Mouse (Mus musculus): Measurements from ENCODE around the gene Gm20683. TPM values are rescaled to one million over a fixed set of nuclear protein-coding genes. Genes with fewer than 3 reads are reported as not detected.
A peak's percentile ranks its signal among the peaks of the same experiment; 100 is the strongest.

The Gm20683 gene
- total and polyA plus RNA-seq, 3 experiments: 4.9 to 6.8 TPM; not detected in 1

DNA sequence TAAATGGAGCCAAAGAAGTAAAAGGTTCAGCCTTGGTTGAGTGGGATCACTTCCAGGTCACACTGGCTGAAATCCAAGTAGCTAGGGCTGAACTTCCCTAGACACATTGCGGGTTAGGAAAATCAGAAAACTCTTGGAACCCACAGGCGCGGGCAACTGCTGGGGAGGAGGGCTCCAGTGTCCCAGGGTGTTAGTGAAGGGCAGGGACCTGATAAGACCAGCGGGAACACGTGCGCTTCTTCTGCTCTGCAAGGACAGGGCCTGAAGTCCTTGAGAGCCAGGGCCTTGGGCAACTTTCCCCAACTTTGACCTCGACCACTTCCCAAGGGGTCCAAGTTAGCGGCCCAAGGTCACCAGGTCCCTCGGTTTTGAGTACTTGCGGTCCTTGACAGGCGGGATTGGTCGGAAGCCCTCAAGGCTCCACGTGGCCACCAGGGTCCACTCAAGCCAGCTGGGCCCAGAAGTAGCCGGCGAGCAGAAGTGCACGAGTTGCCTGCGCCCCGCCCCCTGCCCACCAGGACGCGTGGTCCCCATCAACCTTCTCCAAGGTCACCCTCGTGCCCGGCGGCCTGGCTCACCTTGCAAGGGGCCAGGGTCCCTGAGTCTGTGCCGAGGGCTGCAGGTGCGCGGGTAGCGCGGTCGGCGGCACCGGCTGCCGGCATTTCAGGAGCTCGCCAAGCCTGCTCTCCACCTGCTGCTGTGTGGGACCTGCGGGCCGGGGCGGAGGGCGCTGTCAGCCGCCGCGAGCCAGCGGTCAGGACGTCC, 26.5 kb upstream of the Gm20683 start:
- Histone ChIP-seq H3K9me3 (replicated peaks; ENCODE audit: insufficient read depth, low read length) (no peaks in the 10 kb centered on the region), H3K36me3 (ENCODE audit: control insufficient read depth in 1 of 2, insufficient read depth in 2 of 2, low read length in 2 of 2) (peaks cover 0 to 3% of the 10 kb centered on the region in 2 experiments; a peak in 1 of 4 replicates), H3K4me3 (ENCODE audit: control insufficient read depth in 1 of 2, insufficient read depth in 1 of 2, low read depth in 2 of 2, low read length in 2 of 2) (peak overlapping the region; percentile 76 to 79), H3K9ac (ENCODE audit: control insufficient read depth, low read depth, low read length, poor library complexity, severe bottlenecking) (peak overlapping the region; percentile 80), H3K79me2 (ENCODE audit: control insufficient read depth, insufficient read depth, low read length, poor library complexity) (peaks cover 25% of the 10 kb centered on the region), H3K27ac (ENCODE audit: control insufficient read depth, low read depth, low read length) (peak overlapping the region; percentile 47), H3K27me3 (ENCODE audit: control insufficient read depth in 1 of 2, insufficient read depth in 2 of 2, low read length in 2 of 2) (no peaks in the 10 kb centered on the region), H3K4me1 (ENCODE audit: control insufficient read depth in 1 of 2, insufficient read depth in 2 of 2, low read length in 2 of 2) (0 out of 4 replicates have a peak, but pooled peaks cover 0 to 5% of the 10 kb centered on the region in 2 experiments)
- DNase-seq (ENCODE audit: low read depth, low spot score): peak; percentile 75
- TF ChIP-seq SIN3A (IDR thresholded peaks at IDR 0.05; ENCODE audit: low read length): peak; percentile 77
- TF ChIP-seq TCF12 (IDR thresholded peaks at IDR 0.05; ENCODE audit: low read depth, low read length): 0 out of 2 replicates have a peak, but pooled peaks have one; percentile 11
- no peak for TF ChIP-seq SMC3 (IDR thresholded peaks at IDR 0.05; ENCODE audit: low read depth, low read length)
- 0 out of 2 replicates have a peak, but pooled peaks have one; percentile 24 for TF ChIP-seq RCOR1 (IDR thresholded peaks at IDR 0.05; ENCODE audit: low read depth, low read length)
- peak; percentile 69 for TF ChIP-seq BHLHE40 (IDR thresholded peaks at IDR 0.05; ENCODE audit: borderline replicate concordance, low read depth, low read length)
- TF ChIP-seq MYC (IDR thresholded peaks at IDR 0.05; ENCODE audit: low read depth, low read length): peak; percentile 92
- TF ChIP-seq CHD2 (IDR thresholded peaks at IDR 0.05; ENCODE audit: low read length): no peak
- peak; percentile 87 for TF ChIP-seq MAX (IDR thresholded peaks at IDR 0.05; ENCODE audit: low read length)
- no peak for TF ChIP-seq MEF2A (IDR thresholded peaks at IDR 0.05; ENCODE audit: extremely low read depth, insufficient replicate concordance, low read depth, low read length, poor library complexity, severe bottlenecking)
- TF ChIP-seq MXI1 (IDR thresholded peaks at IDR 0.05; ENCODE audit: low read depth, low read length): peak; percentile 90
- peak; percentile 38; the same call in 1 of the 2 replicates for TF ChIP-seq USF1 (IDR thresholded peaks at IDR 0.05; ENCODE audit: low read depth, low read length)
- no peak for TF ChIP-seq CTCF (IDR thresholded peaks at IDR 0.05 in 2 of 3, conservative IDR thresholded peaks at IDR 0.05 in 1 of 3; ENCODE audit: control insufficient read depth in 1 of 3, insufficient read depth in 1 of 3, low read depth in 2 of 3, low read length in 3 of 3, poor library complexity in 1 of 3, severe bottlenecking in 1 of 3)
- peak; percentile 75 for TF ChIP-seq HCFC1 (IDR thresholded peaks at IDR 0.05; ENCODE audit: low read depth, low read length)
- no peak; the same call in 1 of the 2 replicates for TF ChIP-seq MAZ (IDR thresholded peaks at IDR 0.05; ENCODE audit: low read depth, low read length)
- TF ChIP-seq CHD1 (IDR thresholded peaks at IDR 0.05; ENCODE audit: low read depth, low read length): 0 out of 2 replicates have a peak, but pooled peaks have one; percentile 30
- TF ChIP-seq MYB (IDR thresholded peaks at IDR 0.05; ENCODE audit: low read depth, low read length): no peak
- no peak for TF ChIP-seq JUND (IDR thresholded peaks at IDR 0.05; ENCODE audit: low read depth, low read length)
- no peak for TF ChIP-seq ELF1 (IDR thresholded peaks at IDR 0.05; ENCODE audit: low read depth, low read length)

- H3K9ac ChIP-seq (ENCODE audit: control insufficient read depth, low read depth, low read length, poor library complexity, severe bottlenecking): peak overlapping the region; percentile 80
- TF ChIP-seq NRF1 (IDR thresholded peaks at IDR 0.05; ENCODE audit: insufficient read depth, low read depth, low read length, poor library complexity, severe bottlenecking) (no peak), TBP (IDR thresholded peaks at IDR 0.05; ENCODE audit: low read depth, low read length) (peak; percentile 53), EP300 (IDR thresholded peaks at IDR 0.05; ENCODE audit: low read depth in 1 of 2, low read length in 2 of 2) (no peak), USF1 (IDR thresholded peaks at IDR 0.05; ENCODE audit: low read depth, low read length) (no peak), POLR2A (IDR thresholded peaks at IDR 0.05; ENCODE audit: control insufficient read depth in 1 of 2, insufficient read depth in 1 of 2, low read depth in 1 of 2, low read length in 2 of 2, poor library complexity in 1 of 2) (peak in 1 of 2 experiments; percentile 35; a peak in 1 of 4 replicates), USF2 (IDR thresholded peaks at IDR 0.05; ENCODE audit: borderline replicate concordance in 1 of 2, insufficient read depth in 1 of 2, low read depth in 1 of 2, low read length in 2 of 2) (no peak), ELF1 (IDR thresholded peaks at IDR 0.05; ENCODE audit: low read depth, low read length) (0 out of 2 replicates have a peak, but pooled peaks have one; percentile 33)
- no peak for DNase-seq (ENCODE audit: low read depth, low spot score)
- peaks cover 0 to 6% of the 10 kb centered on the region in 2 experiments; a peak in 2 of 4 replicates for H3K36me3 ChIP-seq (ENCODE audit: control insufficient read depth in 1 of 2, insufficient read depth in 2 of 2, low read length in 2 of 2)
- H3K79me2 ChIP-seq (ENCODE audit: control insufficient read depth, insufficient read depth, low read length, poor library complexity): peaks cover 25% of the 10 kb centered on the region
- peak overlapping the region; percentile 47 for H3K27ac ChIP-seq (ENCODE audit: control insufficient read depth, low read depth, low read length)
- peak overlapping the region; percentile 76 to 79 for H3K4me3 ChIP-seq (ENCODE audit: control insufficient read depth in 1 of 2, insufficient read depth in 1 of 2, low read depth in 2 of 2, low read length in 2 of 2)
- no peaks in the 10 kb centered on the region for H3K27me3 ChIP-seq (ENCODE audit: control insufficient read depth in 1 of 2, insufficient read depth in 2 of 2, low read length in 2 of 2)
- H3K9me3 ChIP-seq (replicated peaks; ENCODE audit: insufficient read depth, low read length): no peaks in the 10 kb centered on the region
- H3K4me1 ChIP-seq (ENCODE audit: control insufficient read depth in 1 of 2, insufficient read depth in 2 of 2, low read length in 2 of 2): peaks cover 0 to 5% of the 10 kb centered on the region in 2 experiments; a peak in 1 of 4 replicates
Measured at GRCm38 (mm10) chr17:25867509-25867835, 25.9 kb upstream of the Gm20683 start.
